Mouse (Mus musculus): ENCODE measurements around the gene Slc17a3. TPM values are rescaled to one million over a fixed set of nuclear protein-coding genes. Genes with fewer than 3 reads are reported as not detected.
A peak's percentile ranks its signal among the peaks of the same experiment; 100 is the strongest.

The Slc17a3 gene
- polyA plus RNA-seq, 1 experiment from 2014 or later, result not detected

DNA sequence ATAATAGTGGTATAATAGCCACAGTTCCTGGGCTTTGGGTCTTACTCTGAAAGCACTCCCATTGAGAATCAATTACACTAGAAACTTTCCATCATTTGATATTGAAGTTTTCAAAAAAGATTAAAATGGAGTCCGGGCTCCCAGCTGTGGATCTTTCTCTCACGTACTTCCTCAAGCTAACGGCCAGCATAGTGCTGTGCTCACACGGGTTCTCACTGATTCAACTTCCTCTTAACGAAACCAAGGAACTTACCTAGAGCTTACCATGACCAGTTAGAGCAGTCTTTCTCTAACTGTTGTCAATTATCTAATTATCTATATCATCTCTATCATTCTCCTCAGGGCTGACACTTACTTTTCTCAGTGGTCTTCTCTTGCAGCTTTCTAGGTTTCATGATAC lies 40.4 kb downstream of the Slc17a3 start:
- DNase-seq (ENCODE audit: low spot score), result no peak
- 70% methylated on average over 5 of the region's 5 CpGs for WGBS
- Histone ChIP-seq H3K27me3 (replicated peaks; ENCODE audit: insufficient read depth, low read length) (no peaks in the 10 kb centered on the region), H3K4me2 (replicated peaks; ENCODE audit: low read depth, low read length) (no peak overlapping the region), H3K36me3 (ENCODE audit: insufficient read depth, low read length) (no peaks in the 10 kb centered on the region), H3K4me1 (ENCODE audit: insufficient read depth, low read depth, low read length) (no peaks in the 10 kb centered on the region), H3K27ac (ENCODE audit: low read length) (no peak overlapping the region), H3K9ac (replicated peaks; ENCODE audit: low read depth) (no peak overlapping the region), H3K9me3 (ENCODE audit: low read length) (no peaks in the 10 kb centered on the region), H3K4me3 (ENCODE audit: low read depth, low read length) (no peak overlapping the region)
- no peak for TF ChIP-seq CTCF (IDR thresholded peaks at IDR 0.05)
- TF ChIP-seq EP300 (IDR thresholded peaks at IDR 0.05), result no peak
- no peak for ATAC-seq

DNA sequence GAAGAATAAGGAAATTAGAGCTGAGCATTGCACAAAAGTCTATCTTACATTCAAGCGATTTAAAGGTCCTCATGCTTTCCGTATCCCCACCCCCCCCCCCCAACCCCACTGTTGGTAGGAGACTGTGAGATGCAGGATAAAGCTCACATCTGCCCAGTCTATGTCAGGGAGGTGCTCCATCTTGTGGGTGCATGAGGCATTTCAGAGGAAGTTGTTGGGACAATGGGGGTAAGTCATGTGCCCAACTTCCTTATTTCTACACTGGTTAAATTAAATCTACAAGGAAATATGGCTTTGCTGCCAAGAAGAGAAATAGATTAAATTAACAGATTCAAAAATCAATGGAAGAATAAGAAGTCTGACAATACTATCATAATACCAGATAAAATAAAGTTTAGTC lies 46.3 kb downstream of the Slc17a3 start:
- no peaks in the 10 kb centered on the region for H3K27me3 ChIP-seq (replicated peaks; ENCODE audit: insufficient read depth, low read length)
- TF ChIP-seq CTCF (IDR thresholded peaks at IDR 0.05), result peak; percentile 64
- TF ChIP-seq EP300 (IDR thresholded peaks at IDR 0.05), result no peak
- 34% methylated on average over 2 of the region's 2 CpGs for WGBS
- no peaks in the 10 kb centered on the region for H3K4me1 ChIP-seq (ENCODE audit: insufficient read depth, low read depth, low read length)
- H3K36me3 ChIP-seq (ENCODE audit: insufficient read depth, low read length), result no peaks in the 10 kb centered on the region
- no peak overlapping the region for H3K4me2 ChIP-seq (replicated peaks; ENCODE audit: low read depth, low read length)
- H3K9me3 ChIP-seq (ENCODE audit: low read length), result no peaks in the 10 kb centered on the region
- no peak overlapping the region for H3K4me3 ChIP-seq (ENCODE audit: low read depth, low read length)
- H3K9ac ChIP-seq (replicated peaks; ENCODE audit: low read depth), result no peak overlapping the region
- DNase-seq (ENCODE audit: low spot score) (peak; percentile 49), ATAC-seq (no peak)
- no peak overlapping the region for H3K27ac ChIP-seq (ENCODE audit: low read length)

DNA sequence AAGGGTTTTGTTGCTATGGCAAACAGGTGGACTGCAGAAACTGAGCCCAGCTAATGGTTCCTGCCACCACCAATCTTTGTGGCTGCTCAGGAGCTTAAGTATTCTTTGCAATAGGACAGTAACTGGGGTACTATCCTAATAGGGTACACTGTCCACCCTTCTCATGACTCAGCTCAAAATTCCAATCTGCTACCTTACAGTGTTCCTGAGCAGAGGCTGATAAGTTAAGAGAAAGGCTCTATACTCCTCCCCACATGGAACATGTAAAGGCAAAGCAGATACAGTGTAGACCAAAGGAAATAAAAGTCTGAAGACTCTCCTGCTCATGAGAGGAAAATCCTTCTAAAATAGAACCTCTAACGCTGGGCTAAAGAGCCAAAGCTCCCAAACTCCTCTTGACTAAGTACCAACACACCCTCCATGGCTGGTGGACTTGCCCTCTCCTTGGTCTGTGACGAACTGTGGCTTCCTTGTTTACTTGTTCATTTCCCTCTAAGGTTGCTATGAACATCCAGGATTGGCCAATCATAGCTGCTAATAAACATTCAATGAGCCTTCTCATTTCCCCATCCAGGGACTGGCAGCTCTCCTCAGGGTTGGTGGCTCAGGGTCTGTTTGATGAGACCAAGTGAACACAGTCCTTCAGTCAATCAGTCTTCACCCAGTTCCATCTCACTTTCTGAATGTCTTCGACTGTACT lies 47.9 kb downstream of the Slc17a3 start:
- no peak overlapping the region for H3K4me2 ChIP-seq (replicated peaks; ENCODE audit: low read depth, low read length)
- H3K36me3 ChIP-seq (ENCODE audit: insufficient read depth, low read length), result no peaks in the 10 kb centered on the region
- H3K4me3 ChIP-seq (ENCODE audit: low read depth, low read length), result no peak overlapping the region
- TF ChIP-seq EP300 (IDR thresholded peaks at IDR 0.05), result 0 out of 2 replicates have a peak, but pooled peaks have one; percentile 18
- no peak for TF ChIP-seq CTCF (IDR thresholded peaks at IDR 0.05)
- H3K27me3 ChIP-seq (replicated peaks; ENCODE audit: insufficient read depth, low read length), result no peaks in the 10 kb centered on the region
- WGBS, result 56% methylated on average over 3 of the region's 3 CpGs
- H3K4me1 ChIP-seq (ENCODE audit: insufficient read depth, low read depth, low read length), result no peaks in the 10 kb centered on the region
- no peak overlapping the region for H3K9ac ChIP-seq (replicated peaks; ENCODE audit: low read depth)
- H3K9me3 ChIP-seq (ENCODE audit: low read length), result no peaks in the 10 kb centered on the region
- ATAC-seq, result peak; percentile 57
- peak; percentile 21 for DNase-seq (ENCODE audit: low spot score)
- no peak overlapping the region for H3K27ac ChIP-seq (ENCODE audit: low read length)

DNA sequence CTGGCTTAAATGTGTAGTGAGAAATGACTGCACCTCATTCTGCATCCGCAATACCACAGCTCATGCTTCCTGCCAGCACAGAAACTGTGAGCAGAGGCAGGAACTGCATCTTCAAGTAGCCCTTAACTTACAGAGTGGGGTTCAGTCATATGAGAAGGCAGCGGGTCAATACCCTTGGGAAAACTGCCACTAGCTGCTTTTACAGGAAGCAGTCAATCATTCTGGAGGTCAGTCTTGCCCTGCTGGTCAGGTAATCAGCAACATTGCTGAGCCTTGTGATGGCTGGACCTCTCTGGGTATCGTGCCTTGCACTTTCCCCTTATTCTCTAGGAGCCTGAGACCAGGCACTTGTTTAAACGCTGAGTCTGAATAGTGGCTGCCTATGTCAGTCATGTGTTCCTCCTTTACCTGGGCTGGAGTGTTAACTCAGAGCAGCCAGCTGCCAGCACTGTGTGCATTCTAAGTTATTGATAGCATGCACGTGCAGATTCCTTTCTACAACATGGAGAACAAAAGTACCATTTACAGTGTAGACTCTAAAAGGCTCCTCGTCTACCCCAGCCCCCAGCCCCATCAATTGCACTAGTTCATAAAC lies 49.9 kb downstream of the Slc17a3 start:
- ATAC-seq (no peak), DNase-seq (ENCODE audit: low spot score) (no peak)
- no peak overlapping the region for H3K4me3 ChIP-seq (ENCODE audit: low read depth, low read length)
- no peak for TF ChIP-seq CTCF (IDR thresholded peaks at IDR 0.05)
- H3K36me3 ChIP-seq (ENCODE audit: insufficient read depth, low read length), result no peaks in the 10 kb centered on the region
- H3K4me2 ChIP-seq (replicated peaks; ENCODE audit: low read depth, low read length), result no peak overlapping the region
- H3K9me3 ChIP-seq (ENCODE audit: low read length), result no peaks in the 10 kb centered on the region
- H3K27ac ChIP-seq (ENCODE audit: low read length), result no peak overlapping the region
- no peak overlapping the region for H3K9ac ChIP-seq (replicated peaks; ENCODE audit: low read depth)
- 46% methylated on average over 6 of the region's 6 CpGs for WGBS
- H3K27me3 ChIP-seq (replicated peaks; ENCODE audit: insufficient read depth, low read length), result no peaks in the 10 kb centered on the region
- H3K4me1 ChIP-seq (ENCODE audit: insufficient read depth, low read depth, low read length), result no peaks in the 10 kb centered on the region

DNA sequence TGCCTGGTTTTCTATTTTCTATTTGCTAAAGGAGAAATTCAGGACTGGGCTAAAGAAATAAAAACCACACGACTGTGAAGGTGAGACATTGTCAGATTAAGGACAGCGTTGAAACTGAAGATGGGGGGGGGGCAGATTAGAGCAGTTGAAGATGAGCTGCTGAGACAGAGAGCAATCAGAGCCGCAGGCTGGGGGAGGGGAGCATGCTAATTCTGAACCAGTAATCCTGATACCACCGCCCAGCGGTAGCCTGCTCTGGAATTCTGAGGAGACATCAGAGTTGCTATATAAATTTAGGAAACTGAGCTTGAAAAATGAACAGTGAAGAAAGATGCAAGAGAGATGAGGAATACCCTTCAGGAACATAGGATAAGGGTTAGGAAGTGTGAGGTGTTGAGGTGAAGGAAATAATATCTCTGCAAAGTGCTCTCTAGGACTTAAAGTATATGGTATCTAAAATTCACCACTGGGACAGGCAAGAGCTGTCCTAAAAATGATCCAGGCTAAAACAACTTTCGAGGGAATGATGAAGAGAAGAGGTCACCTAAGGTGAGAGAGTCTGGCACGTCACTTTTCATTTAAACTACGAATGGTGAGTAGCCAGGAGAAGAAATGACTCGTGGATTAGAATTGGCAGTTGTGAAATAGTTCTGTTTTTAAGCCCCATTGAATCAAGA lies 53.5 kb downstream of the Slc17a3 start:
- Histone ChIP-seq H3K9me3 (ENCODE audit: low read length) (no peaks in the 10 kb centered on the region), H3K4me1 (ENCODE audit: insufficient read depth, low read depth, low read length) (no peaks in the 10 kb centered on the region), H3K9ac (replicated peaks; ENCODE audit: low read depth) (no peak overlapping the region), H3K36me3 (ENCODE audit: insufficient read depth, low read length) (no peaks in the 10 kb centered on the region), H3K4me2 (replicated peaks; ENCODE audit: low read depth, low read length) (no peak overlapping the region), H3K4me3 (ENCODE audit: low read depth, low read length) (no peak overlapping the region), H3K27ac (ENCODE audit: low read length) (no peak overlapping the region), H3K27me3 (replicated peaks; ENCODE audit: insufficient read depth, low read length) (no peaks in the 10 kb centered on the region)
- 35% methylated on average over 9 of the region's 9 CpGs for WGBS
- ATAC-seq (no peak), DNase-seq (ENCODE audit: low spot score) (no peak)
- TF ChIP-seq EP300 (IDR thresholded peaks at IDR 0.05) (no peak), CTCF (IDR thresholded peaks at IDR 0.05) (no peak)

DNA sequence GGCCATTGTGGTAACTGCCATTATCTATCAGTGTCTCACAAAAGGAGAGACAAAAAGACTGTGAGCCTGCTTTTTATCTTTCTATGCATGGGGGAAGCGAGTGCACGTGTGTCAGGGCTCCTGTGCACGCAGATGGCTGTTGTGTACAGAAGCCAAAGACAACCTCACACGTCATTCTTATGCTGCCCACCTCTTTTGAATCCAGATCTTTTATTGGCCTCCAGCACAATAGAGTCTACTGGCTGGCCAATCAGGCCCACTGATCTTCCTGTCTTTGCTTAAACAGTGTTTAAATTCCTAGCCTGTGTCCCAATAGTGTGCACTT lies 54.0 kb downstream of the Slc17a3 start:
- H3K27ac ChIP-seq (ENCODE audit: low read length), result no peak overlapping the region
- 56% methylated on average over 4 of the region's 4 CpGs for WGBS
- H3K36me3 ChIP-seq (ENCODE audit: insufficient read depth, low read length), result no peaks in the 10 kb centered on the region
- H3K4me2 ChIP-seq (replicated peaks; ENCODE audit: low read depth, low read length), result no peak overlapping the region
- H3K9ac ChIP-seq (replicated peaks; ENCODE audit: low read depth), result no peak overlapping the region
- no peaks in the 10 kb centered on the region for H3K4me1 ChIP-seq (ENCODE audit: insufficient read depth, low read depth, low read length)
- ATAC-seq (no peak), DNase-seq (ENCODE audit: low spot score) (no peak)
- TF ChIP-seq CTCF (IDR thresholded peaks at IDR 0.05), result no peak
- no peak for TF ChIP-seq EP300 (IDR thresholded peaks at IDR 0.05)
- H3K27me3 ChIP-seq (replicated peaks; ENCODE audit: insufficient read depth, low read length), result no peaks in the 10 kb centered on the region
- H3K9me3 ChIP-seq (ENCODE audit: low read length), result no peaks in the 10 kb centered on the region
- no peak overlapping the region for H3K4me3 ChIP-seq (ENCODE audit: low read depth, low read length)

Data from lung, postnatal 0 days (tissue).